Mouse (Mus musculus) liver, embryonic 11.5 days (tissue): Measurements from ENCODE around the gene Bend5. TPM values are rescaled to one million over a fixed set of nuclear protein-coding genes. Genes with fewer than 3 reads are reported as not detected.

ENCODE experiments used
- ATAC-seq: fragments of 200-750 bp; cut with Nextera tagmentation; replicated peaks from 2 replicates; pipeline ENCODE4 v1.8.0; 2017; ENCODE audit warnings: moderate number of reproducible peaks, mild to moderate bottlenecking, moderate TSS enrichment, moderate library complexity; ENCODE audit not compliant: low FRiP score
- DNase-seq: peaks from one replicate; pipeline ENCODE4 v3.0.0-alpha.2; 2017; ENCODE audit warnings: low spot score
- H3K27ac ChIP-seq: fragments of 300-500 bp; sonication (generic); 2 replicates; pipeline ENCODE4 v1.5.1; 2014; ENCODE audit warnings: mild to moderate bottlenecking, low read depth, low read length, control low read depth
- H3K27me3 ChIP-seq: fragments of 300-500 bp; sonication (generic); replicated peaks from 2 replicates; pipeline ENCODE4 v1.6.1; 2014; ENCODE audit warnings: low read length, mixed read lengths; ENCODE audit not compliant: control insufficient read depth, insufficient read depth
- H3K36me3 ChIP-seq: fragments of 300-500 bp; sonication (generic); 2 replicates; pipeline ENCODE4 v1.6.1; 2014; ENCODE audit warnings: mild to moderate bottlenecking, low read length, moderate library complexity, mixed read lengths; ENCODE audit not compliant: control insufficient read depth, insufficient read depth
- H3K4me1 ChIP-seq: fragments of 300-500 bp; sonication (generic); replicated peaks from 2 replicates; pipeline ENCODE4 v1.6.1; 2014; ENCODE audit warnings: low read length, mixed read lengths; ENCODE audit not compliant: control insufficient read depth, insufficient read depth
- H3K4me2 ChIP-seq: fragments of 300-500 bp; sonication (generic); 2 replicates; pipeline ENCODE4 v1.6.1; 2014; ENCODE audit warnings: mild to moderate bottlenecking, control low read depth, moderate library complexity
- H3K4me3 ChIP-seq: fragments of 300-500 bp; sonication (generic); 2 replicates; pipeline ENCODE4 v1.5.1; 2014; ENCODE audit warnings: low read depth, low read length, control low read depth
- H3K9ac ChIP-seq: fragments of 300-500 bp; sonication (generic); 2 replicates; pipeline ENCODE4 v1.6.1; 2014; ENCODE audit warnings: low read depth, low read length, control low read depth
- H3K9me3 ChIP-seq: fragments of 300-500 bp; sonication (generic); 2 replicates; pipeline ENCODE4 v1.6.1; 2016; ENCODE audit warnings: low read length, inconsistent platforms, mixed read lengths; ENCODE audit not compliant: control insufficient read depth
- WGBS: fragments of 180-500 bp; shearing (Covaris S2); extraction: QIAGEN DNeasy Blood & Tissue Kit; methylation state at CpG from one replicate; pipeline ENCODE4 v1.1.7; 2014; 5-methylcytosine and 5-hydroxymethylcytosine counted together
- polyA plus RNA-seq: library from polyadenylated mRNA; unstranded; fragments of >200 nt; fragmentation: Nextera tagmentation; extraction: Ambion mirVana; gene quantifications from 2 replicates; pipeline ENCODE4 v1.2.1, GENCODE M21; 2014

The Bend5 gene
- 5.8 and 7.4 TPM in 2 replicates for polyA plus RNA-seq

DNA sequence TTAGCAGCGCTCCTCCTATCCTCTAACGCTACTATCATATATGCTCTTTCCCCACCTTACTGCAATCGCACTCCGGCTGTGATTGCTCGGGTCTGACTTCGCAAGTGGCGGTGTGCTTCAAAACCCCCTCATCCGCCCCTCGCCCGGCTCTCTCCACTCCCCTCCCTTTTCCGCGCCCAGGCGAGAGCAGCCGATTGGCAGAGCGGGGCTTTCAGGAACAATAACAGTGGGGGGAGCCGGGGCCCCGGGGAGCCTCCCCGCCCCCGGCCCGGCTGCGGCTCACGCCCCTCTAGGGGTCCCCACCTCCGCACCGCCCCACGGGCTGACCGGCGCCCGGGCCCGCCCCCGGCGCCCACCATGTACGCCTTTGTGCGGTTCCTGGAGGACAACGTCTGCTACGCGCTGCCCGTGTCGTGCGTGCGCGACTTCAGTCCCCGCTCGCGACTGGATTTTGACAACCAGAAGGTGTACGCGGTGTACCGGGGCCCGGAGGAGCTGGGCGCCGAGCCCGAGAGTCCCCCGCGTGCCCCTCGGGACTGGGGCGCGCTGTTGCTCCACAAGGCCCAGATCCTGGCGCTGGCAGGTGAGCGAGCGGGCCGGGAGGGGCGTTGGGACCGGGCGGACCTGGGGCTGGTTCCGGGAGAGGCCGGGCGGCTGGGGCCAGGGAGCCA lies at the start of gene Bend5:
Gene Bend5 (plus strand): TSS at position 189 of the 671 bp plus-strand sequence.
- DNase-seq (peak; percentile 76), ATAC-seq (peak; percentile 84)
- no peaks in the 10 kb centered on the region; the same call in 1 of the 2 replicates for H3K36me3 ChIP-seq
- peak within 1 kb of the TSS; percentile 62 for H3K4me2 ChIP-seq
- peak within 1 kb of the TSS; percentile 59 for H3K4me3 ChIP-seq
- H3K27me3 ChIP-seq, result peaks cover 26% of the 10 kb centered on the region
- no peak within 1 kb of the TSS; the same call in 1 of the 2 replicates for H3K27ac ChIP-seq
- no peaks in the 10 kb centered on the region; the same call in 1 of the 2 replicates for H3K4me1 ChIP-seq
- under 1% methylated on average over 64 of the region's 66 CpGs for WGBS
- no peaks in the 10 kb centered on the region for H3K9me3 ChIP-seq
- peak within 1 kb of the TSS; percentile 60 for H3K9ac ChIP-seq

DNA sequence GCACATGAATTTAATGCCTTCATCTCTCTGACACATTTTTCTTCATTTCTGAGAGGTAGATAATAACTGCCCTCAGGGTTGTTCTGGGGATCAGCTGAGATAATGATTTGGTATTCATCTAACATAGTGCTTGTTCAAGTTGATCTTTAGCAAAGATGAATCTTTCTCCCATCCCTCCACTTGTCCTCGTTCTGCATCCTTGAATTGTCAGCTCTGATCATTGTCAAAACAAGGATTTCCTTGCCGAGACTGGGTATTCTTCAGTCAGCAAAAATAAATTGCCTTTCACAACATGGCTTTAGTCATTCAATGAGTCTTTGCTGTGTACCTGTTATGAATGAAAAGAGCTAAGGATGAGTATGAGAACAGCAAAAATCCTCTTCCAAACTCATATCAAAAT lies 47.0 kb upstream of the Bend5 start:
- H3K27ac ChIP-seq, result no peak overlapping the region
- no peak for DNase-seq
- no peaks in the 10 kb centered on the region for H3K36me3 ChIP-seq
- 73% methylated on average over 2 of the region's 2 CpGs for WGBS
- H3K9ac ChIP-seq, result no peak overlapping the region
- no peak for ATAC-seq
- no peak overlapping the region for H3K4me3 ChIP-seq
- H3K27me3 ChIP-seq, result no peaks in the 10 kb centered on the region
- no peaks in the 10 kb centered on the region for H3K9me3 ChIP-seq
- no peak overlapping the region for H3K4me2 ChIP-seq
- no peaks in the 10 kb centered on the region for H3K4me1 ChIP-seq

DNA sequence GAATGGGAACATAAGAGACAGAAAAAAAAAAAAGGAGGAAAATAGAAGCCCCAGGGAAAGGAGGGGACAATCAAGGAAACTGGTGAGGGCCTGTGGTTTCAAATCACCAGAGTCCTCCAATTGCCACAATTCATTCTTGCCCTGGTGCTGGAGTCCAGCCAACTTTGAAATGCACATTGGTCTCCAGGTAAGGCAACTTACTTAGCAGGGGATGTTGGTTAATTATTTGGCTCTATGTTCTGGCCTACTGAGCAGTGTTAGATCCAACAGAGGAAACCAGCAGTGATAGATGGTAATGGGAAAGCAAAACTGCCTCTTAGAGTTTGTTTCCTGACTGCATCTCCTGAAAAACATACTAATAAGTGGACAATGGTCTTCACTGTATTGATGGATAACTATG lies 37.6 kb upstream of the Bend5 start:
- no peak for ATAC-seq

DNA sequence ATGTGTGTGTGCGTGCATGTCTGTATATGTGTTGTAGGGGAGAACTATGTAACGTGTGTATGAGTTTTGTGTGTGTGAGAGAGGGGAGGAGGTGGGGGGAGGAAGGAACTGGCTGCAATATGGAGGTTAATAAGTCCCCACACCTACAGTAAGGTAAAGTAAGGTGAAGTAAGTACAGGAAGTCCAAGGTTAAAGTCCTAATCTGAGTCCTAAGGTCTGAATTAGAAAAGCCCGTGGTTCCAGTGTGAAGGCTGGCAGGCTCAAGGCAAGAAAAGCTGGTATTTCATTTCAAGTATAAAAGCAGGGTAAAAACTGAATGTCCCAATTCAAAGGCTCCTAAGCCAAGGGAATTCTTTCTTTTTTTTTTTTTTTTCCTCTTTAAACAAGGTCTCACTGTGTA lies 36.7 kb upstream of the Bend5 start:
- Histone ChIP-seq H3K36me3 (no peaks in the 10 kb centered on the region), H3K27me3 (no peaks in the 10 kb centered on the region), H3K9ac (no peak overlapping the region), H3K4me1 (no peaks in the 10 kb centered on the region), H3K27ac (no peak overlapping the region), H3K4me3 (no peak overlapping the region), H3K9me3 (no peaks in the 10 kb centered on the region), H3K4me2 (no peak overlapping the region)
- WGBS, result 81% methylated on average over 3 of the region's 3 CpGs
- DNase-seq (no peak), ATAC-seq (no peak)

More for the DNA sequence above, 37.6 kb upstream of the Bend5 start:
- H3K4me2 ChIP-seq, result no peak overlapping the region
- H3K9me3 ChIP-seq, result no peaks in the 10 kb centered on the region
- H3K27me3 ChIP-seq, result no peaks in the 10 kb centered on the region
- no peaks in the 10 kb centered on the region for H3K4me1 ChIP-seq
- no peak overlapping the region for H3K9ac ChIP-seq
- no peak overlapping the region for H3K27ac ChIP-seq
- no peak for DNase-seq
- H3K36me3 ChIP-seq, result no peaks in the 10 kb centered on the region
- no peak overlapping the region for H3K4me3 ChIP-seq

DNA sequence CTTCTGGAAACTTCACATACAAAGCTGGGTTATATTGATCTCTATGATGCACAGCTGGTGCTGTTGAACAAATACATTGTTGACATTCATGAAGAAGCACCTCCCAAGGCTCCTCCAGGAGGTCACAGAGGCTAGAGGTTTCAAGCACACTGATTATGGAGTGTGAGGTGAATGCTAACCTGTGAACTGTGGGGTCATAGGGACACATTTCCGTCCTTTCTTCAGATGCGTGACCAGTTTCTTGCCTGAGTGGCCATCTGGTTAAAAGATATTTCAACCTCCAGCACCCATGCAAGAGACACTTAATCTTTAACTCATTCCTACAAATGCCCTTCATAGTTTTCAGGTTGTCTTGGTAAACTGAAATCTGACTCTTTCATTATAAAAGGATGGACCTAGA lies 31.7 kb upstream of the Bend5 start:
- 80% methylated on average over 2 of the region's 2 CpGs for WGBS
- no peak for ATAC-seq
- Histone ChIP-seq H3K36me3 (no peaks in the 10 kb centered on the region), H3K4me3 (no peak overlapping the region), H3K9me3 (no peaks in the 10 kb centered on the region), H3K9ac (no peak overlapping the region), H3K27ac (no peak overlapping the region), H3K27me3 (no peaks in the 10 kb centered on the region), H3K4me1 (no peaks in the 10 kb centered on the region), H3K4me2 (no peak overlapping the region)
- DNase-seq, result no peak

DNA sequence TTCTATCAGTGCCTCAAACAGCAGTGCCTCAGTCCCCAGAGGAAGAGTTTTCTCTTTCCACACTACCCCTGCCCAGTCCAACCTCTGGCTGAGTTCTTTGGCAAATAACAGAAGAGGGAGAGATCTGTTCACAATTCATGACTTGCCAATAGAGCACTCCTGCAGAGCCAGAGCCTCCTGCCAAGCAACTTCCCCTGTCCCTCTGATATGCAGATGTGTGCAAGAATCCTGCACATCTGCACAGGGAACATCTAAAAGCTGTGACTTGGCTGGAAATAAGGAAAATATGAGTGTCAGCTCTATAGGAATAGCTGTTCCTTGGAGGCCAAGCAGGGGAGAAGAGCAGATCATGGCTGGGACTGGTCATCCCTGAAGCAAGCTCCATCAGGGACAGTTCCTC lies 24.1 kb upstream of the Bend5 start:
- H3K27ac ChIP-seq, result no peak overlapping the region
- DNase-seq (no peak), ATAC-seq (no peak)
- no peak overlapping the region for H3K4me3 ChIP-seq
- no peaks in the 10 kb centered on the region for H3K36me3 ChIP-seq
- H3K9me3 ChIP-seq, result no peaks in the 10 kb centered on the region
- no peak overlapping the region for H3K4me2 ChIP-seq
- H3K9ac ChIP-seq, result no peak overlapping the region
- no peaks in the 10 kb centered on the region for H3K27me3 ChIP-seq
- H3K4me1 ChIP-seq, result no peaks in the 10 kb centered on the region

DNA sequence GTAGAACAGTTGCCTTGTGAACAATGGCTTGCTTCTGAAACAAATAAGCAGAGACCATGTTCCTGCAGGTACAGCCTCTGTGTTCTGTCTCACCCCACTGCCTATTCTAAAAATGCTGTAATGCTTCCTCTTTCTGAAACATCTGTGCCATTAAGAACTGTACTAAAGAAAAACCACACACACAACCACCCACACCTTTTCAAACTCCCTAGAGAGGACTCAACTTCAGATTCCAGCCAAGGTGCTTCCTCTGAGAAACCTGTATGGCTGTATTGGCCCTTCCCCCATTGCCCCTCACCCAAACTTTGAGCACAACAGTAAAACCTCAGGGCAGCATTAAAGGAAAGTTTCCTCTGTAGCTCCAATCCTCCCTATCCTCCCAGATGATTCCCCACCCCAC lies 15.0 kb upstream of the Bend5 start:
- no peaks in the 10 kb centered on the region for H3K36me3 ChIP-seq
- ATAC-seq (no peak), DNase-seq (no peak)
- no peaks in the 10 kb centered on the region for H3K9me3 ChIP-seq
- H3K4me1 ChIP-seq, result no peaks in the 10 kb centered on the region
- H3K4me2 ChIP-seq, result no peak overlapping the region
- H3K4me3 ChIP-seq, result no peak overlapping the region
- H3K27me3 ChIP-seq, result no peaks in the 10 kb centered on the region
- H3K27ac ChIP-seq, result no peak overlapping the region
- H3K9ac ChIP-seq, result no peak overlapping the region

DNA sequence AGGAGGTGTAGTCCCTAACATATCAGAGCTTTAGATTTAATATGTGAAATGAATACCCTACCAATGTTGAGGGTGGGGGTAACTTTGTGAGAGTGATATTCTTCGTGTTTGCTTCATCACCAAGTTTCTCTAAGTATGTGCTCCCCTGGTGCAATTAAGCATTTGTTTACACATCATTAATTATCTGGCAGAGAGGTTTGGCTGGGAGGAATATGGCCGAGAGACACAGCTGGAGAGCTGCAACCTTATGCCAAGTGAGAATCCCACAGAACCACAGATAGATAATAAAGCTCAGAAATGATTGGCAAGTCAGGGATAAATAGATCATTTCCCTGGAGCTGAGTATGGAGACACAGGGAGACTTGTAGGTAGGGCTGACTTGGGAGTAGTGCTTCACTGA lies 14.1 kb upstream of the Bend5 start:
- Histone ChIP-seq H3K36me3 (no peaks in the 10 kb centered on the region), H3K9me3 (no peaks in the 10 kb centered on the region), H3K27ac (no peak overlapping the region), H3K4me2 (no peak overlapping the region), H3K4me3 (no peak overlapping the region), H3K27me3 (no peaks in the 10 kb centered on the region), H3K9ac (no peak overlapping the region), H3K4me1 (no peaks in the 10 kb centered on the region)
- no peak for DNase-seq
- WGBS, result 39% methylated on average over 2 of the region's 2 CpGs
- no peak for ATAC-seq

DNA sequence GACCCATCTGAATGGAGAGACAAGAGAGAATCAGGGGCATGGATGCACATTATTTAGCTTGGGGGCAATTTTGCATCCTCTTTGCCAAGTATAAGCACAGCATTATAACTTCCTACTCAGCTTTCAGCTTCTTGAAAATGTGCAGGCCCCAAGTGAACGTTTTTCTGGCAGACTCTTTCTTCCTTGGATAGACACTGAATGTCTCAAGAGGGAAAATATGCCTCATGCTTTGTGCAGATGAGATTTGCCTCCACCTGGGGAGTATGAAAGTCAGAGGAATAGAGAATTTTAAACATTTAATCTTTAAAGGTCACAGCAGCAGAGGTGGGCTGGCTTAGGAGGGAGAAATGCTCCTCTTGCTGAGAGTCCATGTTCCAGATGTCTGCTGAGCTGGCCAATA lies 11.6 kb upstream of the Bend5 start:
- WGBS, result 48% methylated on average over 1 of the region's 1 CpGs
- DNase-seq (no peak), ATAC-seq (no peak)
- Histone ChIP-seq H3K9me3 (no peaks in the 10 kb centered on the region), H3K27me3 (no peaks in the 10 kb centered on the region), H3K36me3 (no peaks in the 10 kb centered on the region), H3K27ac (no peak overlapping the region), H3K9ac (no peak overlapping the region), H3K4me1 (no peaks in the 10 kb centered on the region), H3K4me2 (no peak overlapping the region), H3K4me3 (no peak overlapping the region)
